In the genomic region with DNA sequence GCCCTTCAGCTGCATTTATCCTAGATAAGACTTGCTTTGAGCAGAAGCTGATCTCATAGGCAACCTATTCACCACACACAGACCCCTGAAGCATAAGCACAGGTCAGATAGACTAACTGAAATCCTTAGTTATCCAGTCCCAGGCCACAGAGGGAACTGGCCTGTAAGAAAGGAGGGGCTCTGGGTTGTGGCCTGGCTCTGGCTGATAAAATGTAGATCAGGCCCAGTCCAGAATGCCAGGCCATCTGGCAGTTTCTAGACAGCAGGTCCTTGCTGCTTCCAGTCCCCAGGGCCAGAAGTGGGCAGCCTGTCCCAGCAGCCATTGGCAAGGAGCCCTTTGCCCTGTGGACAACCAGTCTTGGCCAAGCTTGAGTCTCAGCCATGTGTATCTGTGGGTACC, we compare ENCODE assay signal across 10 mouse cellular contexts. TPM values are rescaled to one million over a fixed set of nuclear protein-coding genes. Genes with fewer than 3 reads are reported as not detected.
DNase-seq lines count a peak whose midpoint lies in the region; ATAC-seq lines count a peak whose summit lies in the region.
"Had no signal": no experiment of that assay in that cellular context is flagged by ENCODE, and none has a peak within 500 bp of the region (broad histone marks: within the 10 kb centered on the region; RNA-seq: fewer than 3 reads in every experiment).

No protein-coding gene starts in this region.

- no peak for DNase-seq in hindbrain, embryonic 10.5 days (ENCODE audit: low spot score)
- peak; percentile 65 to 79 for DNase-seq in heart, adult 18-20 months
- no peak for DNase-seq in retina, embryonic 14.5 days (ENCODE audit: low spot score)
- no peak for DNase-seq in thymus, adult 18-20 months
- no peak for DNase-seq in B cell, adult 2 months
- DNase-seq: lung, postnatal 36 days; right cerebral cortex, postnatal 14 days had no signal

- H3K27ac ChIP-seq in hindbrain, embryonic 10.5 days, result peak overlapping the region; percentile 72
- H3K27ac ChIP-seq in hindbrain, embryonic 13.5 days, result no peak overlapping the region
- peak overlapping the region; percentile 89 for H3K27ac ChIP-seq in liver, embryonic 12.5 days

- H3K4me3 ChIP-seq in hindbrain, embryonic 10.5 days, result no peak overlapping the region
- no peak overlapping the region for H3K4me3 ChIP-seq in hindbrain, embryonic 13.5 days
- H3K4me3 ChIP-seq in liver, embryonic 12.5 days, result peak overlapping the region; percentile 18; the same call in 1 of the 2 replicates

- H3K9ac ChIP-seq in hindbrain, embryonic 13.5 days, result no peak overlapping the region
- peak overlapping the region; percentile 33 for H3K9ac ChIP-seq in liver, embryonic 12.5 days

- peaks cover 25% of the 10 kb centered on the region for H3K4me1 ChIP-seq in hindbrain, embryonic 10.5 days (replicated peaks)
- H3K4me1 ChIP-seq in hindbrain, embryonic 13.5 days (replicated peaks), result peaks cover 28% of the 10 kb centered on the region
- H3K4me1 ChIP-seq in liver, embryonic 12.5 days, result peaks cover 75% of the 10 kb centered on the region

- H3K27me3 ChIP-seq in hindbrain, embryonic 10.5 days (ENCODE audit: insufficient read depth, poor library complexity, severe bottlenecking), result no peaks in the 10 kb centered on the region
- no peaks in the 10 kb centered on the region for H3K27me3 ChIP-seq in hindbrain, embryonic 13.5 days
- H3K27me3 ChIP-seq in liver, embryonic 12.5 days (replicated peaks), result no peaks in the 10 kb centered on the region

- no peak for ATAC-seq in hindbrain, embryonic 13.5 days (ENCODE audit: low FRiP score)
- peak; percentile 96 for ATAC-seq in cerebellum, adult (ENCODE audit: insufficient number of reproducible peaks, low FRiP score, low TSS enrichment)
- peak; percentile 92 for ATAC-seq in liver, embryonic 12.5 days

- 0 out of 2 replicates have a peak, but pooled peaks cover 2% of the 10 kb centered on the region for H3K9me3 ChIP-seq in hindbrain, embryonic 10.5 days
- 0 out of 2 replicates have a peak, but pooled peaks cover 7% of the 10 kb centered on the region for H3K9me3 ChIP-seq in hindbrain, embryonic 13.5 days
- H3K9me3 ChIP-seq in liver, embryonic 12.5 days (replicated peaks), result peaks cover 7% of the 10 kb centered on the region

- no peaks in the 10 kb centered on the region for H3K36me3 ChIP-seq in hindbrain, embryonic 10.5 days
- H3K36me3 ChIP-seq in hindbrain, embryonic 13.5 days, result no peaks in the 10 kb centered on the region
- peaks cover 6% of the 10 kb centered on the region for H3K36me3 ChIP-seq in liver, embryonic 12.5 days

- no peak overlapping the region for H3K4me2 ChIP-seq in hindbrain, embryonic 13.5 days
- H3K4me2 ChIP-seq in liver, embryonic 12.5 days, result peak overlapping the region; percentile 62

RNA-seq across cellular contexts. Expression of a gene that starts 22.4 kb away (rescaled TPM):
- polyA plus RNA-seq in hindbrain, embryonic 10.5 days (2016; fragmentation: Nextera tagmentation; extraction: Ambion mirVana), result 29.9 and 37.4 TPM in 2 replicates
- 81.4 and 87.9 TPM in 2 replicates for polyA plus RNA-seq in hindbrain, embryonic 13.5 days (2015; fragmentation: Nextera tagmentation; extraction: Ambion mirVana)
- total RNA-seq in heart, adult 18-20 months (2021), result 10 to 100 TPM; 10.5 to 10.6 TPM
- 10.3 and 10.7 TPM in 2 replicates for polyA plus RNA-seq in liver, embryonic 12.5 days (2016; fragmentation: Nextera tagmentation; extraction: Ambion mirVana)

Comparison
In these comparisons a context has a peak if more than half of its experiments do, and no peak if none do; other contexts are left out.
1. DNase-seq: peak in heart, adult 18-20 months (2 of 2); none in hindbrain, embryonic 10.5 days (single experiment), retina, embryonic 14.5 days (single experiment), thymus, adult 18-20 months (0 of 2) and B cell, adult 2 months (0 of 2).